Mouse (Mus musculus): Measurements from ENCODE around the gene Plcl1.

- no peak for TF ChIP-seq CTCF (IDR thresholded peaks at IDR 0.05; ENCODE audit: insufficient read depth, low read depth, low read length)
- TF ChIP-seq POLR2A (IDR thresholded peaks at IDR 0.05; ENCODE audit: insufficient read depth, low read depth, low read length), result no peak
Measured at GRCm38 (mm10) chr1:55748516-55748915, 342.8 kb downstream of the Plcl1 start.
